Mouse (Mus musculus): ENCODE measurements around the gene Rac3. TPM values are rescaled to one million over a fixed set of nuclear protein-coding genes. Genes with fewer than 3 reads are reported as not detected.
"Not testable (repeated sequence)": the region's sequence is repeated elsewhere in the genome, so short reads cannot be mapped to it uniquely, and the experiment has no call there.

Gene Rac3
- 251 and 347 TPM in 2 replicates for polyA plus RNA-seq (2015; fragmentation: Nextera tagmentation; extraction: Ambion mirVana)

DNA sequence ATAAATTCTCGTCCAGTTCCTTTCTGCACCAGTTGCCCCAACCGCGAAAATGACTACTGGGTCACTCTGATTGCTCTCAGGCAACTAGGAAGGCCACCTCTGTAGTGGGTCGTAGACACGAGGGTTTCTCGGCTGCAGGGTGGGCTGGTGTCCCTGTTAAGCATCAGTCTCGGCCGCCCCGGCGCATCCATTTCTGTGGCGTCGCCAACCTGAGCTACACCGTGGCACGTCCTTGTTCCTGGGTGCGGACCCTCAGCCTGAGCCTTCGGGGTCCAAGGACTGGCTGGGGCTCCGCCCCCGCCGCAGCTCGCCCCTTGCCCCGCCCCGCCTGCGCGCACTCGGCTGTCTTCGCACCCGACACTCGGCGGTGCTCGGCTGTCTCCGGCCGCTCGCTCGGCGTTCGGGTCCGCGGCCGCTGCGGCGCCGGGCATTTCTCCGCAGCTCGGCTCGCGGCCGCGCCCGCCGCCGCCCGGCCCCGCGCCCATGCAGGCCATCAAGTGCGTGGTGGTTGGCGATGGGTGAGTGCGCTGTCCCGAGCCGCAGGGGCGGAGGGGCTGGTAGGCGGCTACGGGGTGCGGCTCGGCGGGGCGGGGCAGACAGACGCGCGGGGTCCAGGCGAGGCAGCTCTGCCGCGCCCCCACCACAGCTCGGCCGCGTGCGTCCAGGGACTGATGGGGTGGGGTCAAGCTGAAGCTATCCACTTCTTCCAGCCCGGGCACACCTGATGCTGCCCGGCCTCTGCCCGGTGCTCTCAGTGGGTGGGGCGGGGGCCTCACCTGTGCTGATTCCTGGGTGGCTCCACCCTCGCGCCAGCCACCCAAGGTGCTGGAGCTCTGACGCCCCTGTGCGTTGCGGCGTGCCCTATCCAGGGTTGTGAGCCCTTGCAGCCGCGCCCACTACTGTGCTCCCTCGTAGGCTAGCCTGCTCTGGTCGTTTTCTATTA lies at the start of gene Rac3:
Gene Rac3, plus strand, starts transcription at position 347 of the 943 bp plus-strand sequence.
- Histone ChIP-seq H3K4me3 (replicated peaks; ENCODE audit: low read length) (peak within 1 kb of the TSS; percentile 74), H3K4me1 (replicated peaks; ENCODE audit: control insufficient read depth, insufficient read depth, low read length) (peaks cover 21% of the 10 kb centered on the region), H3K9ac (replicated peaks; ENCODE audit: low read depth, low read length) (peak within 1 kb of the TSS; percentile 87), H3K36me3 (ENCODE audit: control insufficient read depth, insufficient read depth) (peaks cover 5% of the 10 kb centered on the region), H3K27me3 (replicated peaks; ENCODE audit: control insufficient read depth, insufficient read depth, low read length) (no peaks in the 10 kb centered on the region), H3K9me3 (ENCODE audit: control insufficient read depth, low read length) (no peaks in the 10 kb centered on the region), H3K4me2 (ENCODE audit: low read length) (peak within 1 kb of the TSS; percentile 98), H3K27ac (ENCODE audit: low read length) (no peak within 1 kb of the TSS; the same call in 1 of the 2 replicates)
- peak; percentile 90 for ATAC-seq
- under 1% methylated on average over 88 of the region's 90 CpGs for WGBS

DNA sequence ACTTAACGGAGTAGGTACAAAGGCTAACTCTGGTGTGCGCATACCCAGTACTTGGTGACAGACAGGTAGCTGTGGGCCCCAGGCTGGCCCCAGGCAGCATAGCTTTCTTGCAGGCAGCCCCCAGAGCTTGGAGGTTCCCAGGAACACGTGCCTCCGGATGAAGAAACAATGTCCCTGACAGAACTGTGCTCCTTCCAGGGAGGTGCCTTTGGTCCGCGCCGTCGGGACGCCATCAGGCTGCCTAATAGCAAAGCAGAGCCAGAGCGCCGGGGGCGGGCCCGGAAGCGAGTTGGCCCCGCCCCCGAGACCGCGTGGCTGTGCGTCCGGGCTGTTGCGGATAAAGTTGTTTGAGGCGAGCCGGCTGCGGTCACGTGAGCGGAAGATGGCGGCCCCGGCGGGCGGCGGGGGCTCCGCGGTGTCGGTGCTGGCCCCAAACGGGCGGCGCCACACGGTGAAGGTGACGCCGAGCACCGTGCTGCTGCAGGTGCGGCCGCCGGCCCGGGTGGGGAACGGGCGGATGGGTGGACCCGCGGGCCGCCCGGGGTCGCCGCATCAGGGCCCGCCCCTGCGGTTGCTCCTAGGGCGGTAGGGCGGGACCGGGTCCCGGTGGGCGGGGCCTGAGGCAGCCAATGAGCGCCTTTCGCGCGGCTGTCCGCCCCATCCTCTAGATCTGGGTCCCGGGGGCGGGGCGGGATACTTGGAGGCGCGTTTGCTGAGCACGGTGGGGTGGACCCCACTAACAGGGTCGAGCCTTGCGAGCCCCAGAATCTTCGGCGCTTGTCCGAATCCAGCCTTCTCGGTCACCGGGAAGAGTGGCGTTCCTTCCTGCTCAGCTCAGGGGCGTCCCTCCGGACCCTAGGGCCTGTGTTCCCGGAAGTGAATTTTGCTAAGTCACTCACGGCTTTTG lies 48.3 kb upstream of the Rac3 start, which contains the start of gene Aspscr1:
Gene Aspscr1, plus strand, starts transcription at position 287 of the 907 bp plus-strand sequence.
- H3K4me3 ChIP-seq (replicated peaks; ENCODE audit: low read length), result peak within 1 kb of the TSS; percentile 87
- peak; percentile 97 for ATAC-seq
- H3K4me1 ChIP-seq (replicated peaks; ENCODE audit: control insufficient read depth, insufficient read depth, low read length), result peaks cover 10% of the 10 kb centered on the region
- peak within 1 kb of the TSS; percentile 87 for H3K27ac ChIP-seq (ENCODE audit: low read length)
- H3K9me3 ChIP-seq (ENCODE audit: control insufficient read depth, low read length), result no peaks in the 10 kb centered on the region
- peak within 1 kb of the TSS; percentile 83 for H3K9ac ChIP-seq (replicated peaks; ENCODE audit: low read depth, low read length)
- peak within 1 kb of the TSS; percentile 77 for H3K4me2 ChIP-seq (ENCODE audit: low read length)
- peaks cover 2% of the 10 kb centered on the region; the same call in 1 of the 2 replicates for H3K36me3 ChIP-seq (ENCODE audit: control insufficient read depth, insufficient read depth)
- no peaks in the 10 kb centered on the region for H3K27me3 ChIP-seq (replicated peaks; ENCODE audit: control insufficient read depth, insufficient read depth, low read length)
- WGBS, result under 1% methylated on average over 71 of the region's 83 CpGs

DNA sequence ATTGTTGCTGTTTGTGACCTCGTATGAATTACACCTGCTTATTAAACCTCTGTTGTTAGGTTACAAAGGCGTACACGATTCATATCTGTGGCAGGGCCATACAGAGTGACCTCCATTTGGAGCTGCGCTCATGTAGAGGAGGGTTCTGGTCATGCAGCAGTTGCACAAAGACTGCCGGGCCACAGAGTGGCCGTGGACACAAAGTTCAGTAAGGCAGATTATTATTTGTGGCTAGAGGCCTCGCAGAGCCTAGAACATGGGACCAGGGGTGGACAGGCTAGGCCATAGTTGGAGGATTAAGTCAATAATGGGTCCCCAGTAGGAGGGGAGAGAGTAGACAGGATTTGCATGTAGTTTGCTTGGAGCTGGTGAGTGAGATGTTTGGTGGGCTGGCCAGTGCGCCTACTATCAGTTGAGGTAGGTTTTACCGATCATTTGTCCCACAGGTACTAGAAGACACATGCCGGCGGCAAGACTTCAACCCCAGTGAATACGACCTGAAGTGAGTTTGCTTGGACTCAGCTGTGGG lies 47.6 kb upstream of the Rac3 start:
- no peaks in the 10 kb centered on the region for H3K9me3 ChIP-seq (ENCODE audit: control insufficient read depth, low read length)

DNA sequence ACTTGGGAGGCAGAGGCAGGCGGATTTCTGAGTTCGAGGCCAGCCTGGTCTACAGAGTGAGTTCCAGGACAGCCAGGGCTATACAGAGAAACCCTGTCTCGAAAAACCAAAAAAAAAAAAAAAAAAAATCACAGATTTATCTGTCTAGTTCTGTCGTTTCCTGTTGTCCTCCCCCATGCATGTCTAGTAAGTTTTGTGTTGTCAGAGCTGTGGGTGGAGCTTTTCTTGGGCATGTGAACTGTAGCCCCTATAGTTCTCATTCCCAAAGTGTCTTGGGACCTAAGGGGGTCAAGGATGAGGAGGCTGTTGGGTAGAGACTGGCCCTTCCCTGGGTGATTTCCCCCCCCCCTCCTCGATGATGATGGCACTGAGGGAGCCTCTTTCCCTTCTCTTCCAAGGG lies 45.4 kb upstream of the Rac3 start:
- not testable (repeated sequence) for H3K4me2 ChIP-seq (ENCODE audit: low read length); H3K4me3 ChIP-seq (replicated peaks; ENCODE audit: low read length); H3K36me3 ChIP-seq (ENCODE audit: control insufficient read depth, insufficient read depth); H3K9ac ChIP-seq (replicated peaks; ENCODE audit: low read depth, low read length); H3K9me3 ChIP-seq (ENCODE audit: control insufficient read depth, low read length); ATAC-seq; H3K27ac ChIP-seq (ENCODE audit: low read length); H3K27me3 ChIP-seq (replicated peaks; ENCODE audit: control insufficient read depth, insufficient read depth, low read length)
- peaks cover 10% of the 10 kb centered on the region for H3K4me1 ChIP-seq (replicated peaks; ENCODE audit: control insufficient read depth, insufficient read depth, low read length)
- 92% methylated on average over 4 of the region's 5 CpGs for WGBS

More for the DNA sequence above, 47.6 kb upstream of the Rac3 start:
- Histone ChIP-seq H3K4me3 (replicated peaks; ENCODE audit: low read length) (peak overlapping the region; percentile 87), H3K9ac (replicated peaks; ENCODE audit: low read depth, low read length) (peak overlapping the region; percentile 83), H3K4me1 (replicated peaks; ENCODE audit: control insufficient read depth, insufficient read depth, low read length) (peaks cover 10% of the 10 kb centered on the region), H3K27me3 (replicated peaks; ENCODE audit: control insufficient read depth, insufficient read depth, low read length) (no peaks in the 10 kb centered on the region), H3K4me2 (ENCODE audit: low read length) (peak overlapping the region; percentile 77), H3K36me3 (ENCODE audit: control insufficient read depth, insufficient read depth) (peaks cover 4% of the 10 kb centered on the region; the same call in 1 of the 2 replicates), H3K27ac (ENCODE audit: low read length) (peak overlapping the region; percentile 87)
- ATAC-seq, result peak; percentile 9
- WGBS, result 36% methylated on average over 12 of the region's 12 CpGs

DNA sequence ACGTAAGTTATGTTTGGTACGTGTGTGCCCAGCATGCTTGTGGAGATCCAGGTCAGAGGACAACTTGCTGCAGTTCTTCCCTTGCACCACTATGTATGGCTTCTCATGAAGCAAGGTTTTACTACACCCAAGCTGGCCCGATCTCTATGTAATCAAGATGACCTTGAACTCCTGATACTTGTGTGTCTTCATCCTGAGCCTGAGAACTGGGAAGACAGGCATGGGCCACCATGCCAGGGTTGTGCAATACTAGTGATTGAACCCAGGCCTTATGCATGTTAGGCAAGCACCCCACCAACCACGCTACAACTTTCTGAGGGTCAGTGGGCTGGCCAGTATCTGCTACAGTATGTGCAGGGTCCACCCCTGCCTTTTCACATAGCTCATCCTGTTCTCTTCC lies 44.3 kb upstream of the Rac3 start:
- no peak for ATAC-seq

DNA sequence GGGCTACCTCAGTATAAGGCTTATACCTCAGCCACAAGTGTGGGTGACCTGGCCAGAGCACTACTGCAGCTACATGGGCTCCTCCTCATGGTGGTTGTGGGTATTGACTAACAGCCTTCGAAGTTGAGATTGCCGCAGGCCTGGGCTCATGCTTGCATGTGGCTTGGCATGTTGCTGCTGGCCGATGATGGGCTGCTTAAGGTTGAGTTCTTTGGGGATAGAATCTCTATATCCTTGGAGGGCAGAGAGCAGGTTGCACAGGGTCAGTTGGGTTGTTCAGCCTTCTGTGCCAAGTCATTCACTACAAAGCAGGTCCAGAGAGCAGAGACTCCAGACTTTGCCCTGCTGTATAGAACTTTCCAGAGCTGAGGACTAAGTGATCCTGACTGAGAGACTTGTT lies 41.4 kb upstream of the Rac3 start:
- Histone ChIP-seq H3K27ac (ENCODE audit: low read length) (no peak overlapping the region), H3K36me3 (ENCODE audit: control insufficient read depth, insufficient read depth) (peaks cover 16% of the 10 kb centered on the region; the same call in 1 of the 2 replicates), H3K4me1 (replicated peaks; ENCODE audit: control insufficient read depth, insufficient read depth, low read length) (no peaks in the 10 kb centered on the region; the same call in 1 of the 2 replicates), H3K9ac (replicated peaks; ENCODE audit: low read depth, low read length) (no peak overlapping the region), H3K4me3 (replicated peaks; ENCODE audit: low read length) (no peak overlapping the region), H3K4me2 (ENCODE audit: low read length) (no peak overlapping the region), H3K27me3 (replicated peaks; ENCODE audit: control insufficient read depth, insufficient read depth, low read length) (no peaks in the 10 kb centered on the region), H3K9me3 (ENCODE audit: control insufficient read depth, low read length) (no peaks in the 10 kb centered on the region)
- 83% methylated on average over 3 of the region's 3 CpGs for WGBS
- no peak for ATAC-seq

More for the DNA sequence above, 44.3 kb upstream of the Rac3 start:
- no peak overlapping the region for H3K9ac ChIP-seq (replicated peaks; ENCODE audit: low read depth, low read length)
- 93% methylated on average over 4 of the region's 4 CpGs for WGBS
- no peak overlapping the region for H3K27ac ChIP-seq (ENCODE audit: low read length)
- H3K4me1 ChIP-seq (replicated peaks; ENCODE audit: control insufficient read depth, insufficient read depth, low read length), result peaks cover 10% of the 10 kb centered on the region
- no peaks in the 10 kb centered on the region for H3K27me3 ChIP-seq (replicated peaks; ENCODE audit: control insufficient read depth, insufficient read depth, low read length)
- H3K36me3 ChIP-seq (ENCODE audit: control insufficient read depth, insufficient read depth), result peaks cover 10% of the 10 kb centered on the region; the same call in 1 of the 2 replicates
- H3K4me2 ChIP-seq (ENCODE audit: low read length), result no peak overlapping the region
- no peaks in the 10 kb centered on the region for H3K9me3 ChIP-seq (ENCODE audit: control insufficient read depth, low read length)
- H3K4me3 ChIP-seq (replicated peaks; ENCODE audit: low read length), result no peak overlapping the region

DNA sequence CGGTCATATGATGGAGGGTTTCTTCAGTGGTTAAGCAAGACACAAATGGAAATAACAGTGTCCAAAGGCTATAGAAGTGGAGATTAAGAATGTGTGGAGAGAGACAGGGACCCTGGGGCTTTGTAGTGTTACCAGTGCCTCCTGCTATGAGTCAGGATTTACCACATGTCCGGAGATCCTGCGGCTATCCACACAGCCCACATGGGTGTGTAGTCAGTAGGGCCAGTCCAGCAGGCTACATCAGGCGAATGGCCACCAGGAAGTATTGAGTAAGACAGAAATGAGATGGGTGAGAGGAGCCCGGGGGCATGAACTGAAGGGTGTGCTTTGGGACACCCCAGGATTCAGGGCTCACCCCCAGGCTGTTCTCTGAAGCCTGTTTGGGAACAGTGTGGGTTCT lies 38.6 kb upstream of the Rac3 start:
- H3K4me2 ChIP-seq (ENCODE audit: low read length), result no peak overlapping the region
- no peak overlapping the region for H3K4me3 ChIP-seq (replicated peaks; ENCODE audit: low read length)
- H3K36me3 ChIP-seq (ENCODE audit: control insufficient read depth, insufficient read depth), result peaks cover 14% of the 10 kb centered on the region; the same call in 1 of the 2 replicates
- H3K27me3 ChIP-seq (replicated peaks; ENCODE audit: control insufficient read depth, insufficient read depth, low read length), result no peaks in the 10 kb centered on the region
- ATAC-seq, result no peak
- H3K9ac ChIP-seq (replicated peaks; ENCODE audit: low read depth, low read length), result no peak overlapping the region
- no peak overlapping the region for H3K27ac ChIP-seq (ENCODE audit: low read length)
- 96% methylated on average over 5 of the region's 5 CpGs for WGBS
- no peaks in the 10 kb centered on the region for H3K9me3 ChIP-seq (ENCODE audit: control insufficient read depth, low read length)
- H3K4me1 ChIP-seq (replicated peaks; ENCODE audit: control insufficient read depth, insufficient read depth, low read length), result no peaks in the 10 kb centered on the region

DNA sequence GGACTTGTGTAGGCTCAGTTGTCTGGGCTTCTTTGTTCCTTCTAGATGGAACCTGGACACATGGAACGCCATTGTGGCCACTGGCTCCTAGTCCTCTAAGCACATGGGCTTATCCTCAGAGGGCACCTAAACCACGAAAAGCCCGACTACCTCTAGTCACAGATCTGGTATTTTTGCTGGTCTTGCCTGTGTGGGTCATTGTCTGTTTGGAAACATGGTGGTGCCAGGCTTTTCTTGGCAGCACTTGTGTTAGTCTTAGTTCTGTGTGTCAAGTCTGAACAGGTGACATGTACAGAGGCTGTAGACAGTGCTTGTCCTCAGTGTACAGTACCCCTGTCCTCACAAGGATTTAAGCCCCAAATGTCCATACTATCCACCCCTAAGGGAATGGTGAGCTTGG lies 37.7 kb upstream of the Rac3 start:
- no peak overlapping the region for H3K4me3 ChIP-seq (replicated peaks; ENCODE audit: low read length)
- H3K4me2 ChIP-seq (ENCODE audit: low read length), result no peak overlapping the region
- H3K36me3 ChIP-seq (ENCODE audit: control insufficient read depth, insufficient read depth), result peaks cover 13% of the 10 kb centered on the region; the same call in 1 of the 2 replicates
- no peak for ATAC-seq
- H3K9me3 ChIP-seq (ENCODE audit: control insufficient read depth, low read length), result no peaks in the 10 kb centered on the region
- WGBS, result 90% methylated on average over 3 of the region's 3 CpGs
- no peaks in the 10 kb centered on the region for H3K4me1 ChIP-seq (replicated peaks; ENCODE audit: control insufficient read depth, insufficient read depth, low read length)
- H3K9ac ChIP-seq (replicated peaks; ENCODE audit: low read depth, low read length), result no peak overlapping the region; the same call in 1 of the 2 replicates
- no peaks in the 10 kb centered on the region for H3K27me3 ChIP-seq (replicated peaks; ENCODE audit: control insufficient read depth, insufficient read depth, low read length)
- no peak overlapping the region for H3K27ac ChIP-seq (ENCODE audit: low read length)
